Mouse (Mus musculus): Measurements from ENCODE around the gene Elmo1.
"Not testable (repeated sequence)": the region's sequence is repeated elsewhere in the genome, so short reads cannot be mapped to it uniquely, and the experiment has no call there.

Elmo1 gene

DNA sequence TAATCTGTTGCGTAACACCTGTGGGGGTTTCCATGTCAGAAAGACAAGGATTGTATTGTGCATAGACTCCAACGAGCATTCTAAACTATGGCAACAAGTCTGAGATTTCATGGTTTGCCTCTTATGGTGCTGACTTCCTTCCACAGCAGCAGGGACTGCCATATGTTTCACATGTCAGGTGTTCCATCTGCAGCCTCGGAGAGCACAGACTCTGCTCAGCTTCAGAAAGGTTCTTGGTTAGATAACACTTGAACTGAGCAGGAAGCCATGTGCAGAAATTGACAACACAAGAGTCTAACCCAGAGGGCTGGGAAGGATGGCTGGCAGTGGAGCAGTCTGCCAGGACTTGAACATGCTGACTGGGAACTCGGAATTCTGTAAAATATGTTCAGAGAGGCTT, 500.6 kb downstream of the Elmo1 start:
- in situ Hi-C loops (cut with MboI, MseI) = no loop called here

DNA sequence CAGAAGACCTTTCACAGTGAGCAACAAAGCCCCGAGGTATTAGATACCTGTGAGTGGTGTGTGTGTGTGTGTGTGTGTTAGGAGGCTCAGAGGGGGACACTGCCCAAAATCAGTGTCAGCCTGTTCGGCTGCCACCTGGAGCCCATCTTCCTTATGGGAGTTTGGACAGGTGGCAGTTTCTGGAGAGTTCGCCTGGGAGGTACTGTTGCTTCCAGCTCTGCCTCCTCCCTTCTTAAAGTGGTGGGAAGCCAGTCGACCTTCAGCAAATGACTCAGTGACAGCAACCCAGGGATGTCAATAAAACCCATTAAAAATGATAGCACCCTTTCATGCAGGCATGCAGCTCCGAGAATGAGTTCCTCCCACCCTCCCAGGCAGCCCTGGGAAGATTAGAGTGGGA, 506.9 kb downstream of the Elmo1 start:
- in situ Hi-C loops (cut with MboI, MseI) = no loop called here

DNA sequence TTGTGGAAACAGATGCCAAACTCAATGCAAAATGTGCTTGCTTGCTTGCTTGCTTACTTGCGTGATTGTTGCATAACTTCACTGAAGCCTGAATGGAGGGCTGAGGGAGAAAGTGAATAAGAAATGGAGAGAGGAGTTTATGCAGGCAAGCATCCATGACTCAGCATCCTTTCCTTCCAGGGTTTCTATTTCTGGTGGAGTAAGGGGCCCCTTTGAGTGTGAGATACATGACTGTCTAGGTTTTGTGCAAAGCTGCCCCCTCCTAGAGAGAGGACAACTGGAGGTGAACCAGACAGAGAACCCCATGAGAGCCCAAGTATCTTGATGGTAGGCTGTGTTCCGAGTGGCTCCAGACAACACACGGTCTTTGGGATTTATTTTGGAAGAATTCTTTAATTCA, 508.2 kb downstream of the Elmo1 start:
- in situ Hi-C loops (cut with MboI, MseI) = no loop called here

GRCm38 (mm10) chr13:20600246-20600645, 509.9 kb downstream of the Elmo1 start:
- in situ Hi-C loops (cut with MboI, MseI) = no loop called here

DNA sequence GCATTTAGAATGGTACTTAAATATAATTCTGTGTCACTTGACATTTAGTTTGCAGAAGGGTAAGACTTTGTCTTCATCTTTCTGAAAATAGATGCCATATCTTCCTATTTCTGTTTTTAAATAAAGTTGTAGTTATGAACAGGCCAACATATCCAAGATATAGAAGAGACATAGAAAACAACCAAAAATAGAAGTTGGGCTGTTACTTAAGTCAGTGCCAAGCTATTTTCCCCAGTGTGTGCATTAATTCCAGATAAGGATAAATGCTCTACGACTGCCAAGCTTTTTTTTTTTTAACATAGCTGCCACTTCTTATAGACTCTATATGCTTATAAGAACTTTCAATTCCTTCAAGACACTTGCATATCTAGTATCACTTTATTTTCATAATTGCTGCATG, 511.0 kb downstream of the Elmo1 start:
- in situ Hi-C loops (cut with MboI, MseI) = no loop called here

DNA sequence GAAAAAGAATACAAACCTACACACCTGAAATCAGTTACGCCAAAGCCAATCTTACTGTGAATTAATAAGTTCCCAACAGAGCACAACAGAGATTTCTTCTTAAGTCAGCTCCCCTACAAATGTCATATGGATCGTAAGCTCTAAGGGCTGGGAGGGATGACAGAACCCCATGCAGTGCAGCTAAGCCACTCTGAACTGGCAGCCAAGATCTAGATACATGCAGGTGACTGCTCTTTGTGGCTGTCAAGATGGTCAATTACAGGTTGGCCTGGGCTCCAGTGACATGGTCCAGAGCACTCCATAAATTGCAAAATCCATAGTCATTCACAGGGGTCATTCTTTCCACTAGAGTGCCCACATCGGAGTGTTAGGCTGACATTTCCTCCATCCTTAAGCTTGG, 516.5 kb downstream of the Elmo1 start:
- in situ Hi-C loops (cut with MboI, MseI) = no loop called here

DNA sequence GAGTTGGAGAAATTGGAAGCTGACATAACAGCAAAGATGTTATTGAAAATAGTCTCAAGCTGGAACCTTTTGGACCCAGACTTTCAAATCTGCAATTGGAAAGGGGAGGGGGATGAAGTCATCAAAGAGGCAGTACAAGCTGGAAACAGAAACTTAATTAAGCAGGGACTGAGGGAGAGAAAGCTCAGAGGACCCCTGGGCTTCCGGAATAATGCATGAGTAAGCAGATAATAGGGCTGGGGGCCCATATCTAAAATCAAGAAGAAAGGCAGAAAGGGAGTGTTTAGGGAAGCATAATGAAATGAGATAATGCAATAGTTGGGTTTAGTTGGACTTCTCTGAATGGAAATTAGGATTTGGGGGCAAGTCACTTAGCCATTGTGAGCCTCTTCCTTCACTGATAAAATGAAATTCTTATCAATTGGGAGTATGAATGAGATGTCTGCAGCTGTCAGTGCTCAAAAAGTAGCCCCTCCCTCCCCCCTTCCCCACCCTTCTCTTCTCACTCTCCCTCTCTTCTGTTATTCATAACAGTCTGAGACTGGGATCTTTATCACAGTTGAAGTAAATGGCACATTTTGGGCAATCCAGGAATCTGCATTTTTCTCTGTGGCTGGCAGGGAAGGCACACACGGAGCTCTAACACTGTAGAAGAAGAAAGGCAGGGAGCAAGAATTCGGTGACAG, 518.8 kb downstream of the Elmo1 start:
- in situ Hi-C loops (cut with MboI, MseI) = no loop called here

GRCm38 (mm10) chr13:20615596-20616469, 525.4 kb downstream of the Elmo1 start:
- in situ Hi-C loops (cut with MboI, MseI) = no loop called here

DNA sequence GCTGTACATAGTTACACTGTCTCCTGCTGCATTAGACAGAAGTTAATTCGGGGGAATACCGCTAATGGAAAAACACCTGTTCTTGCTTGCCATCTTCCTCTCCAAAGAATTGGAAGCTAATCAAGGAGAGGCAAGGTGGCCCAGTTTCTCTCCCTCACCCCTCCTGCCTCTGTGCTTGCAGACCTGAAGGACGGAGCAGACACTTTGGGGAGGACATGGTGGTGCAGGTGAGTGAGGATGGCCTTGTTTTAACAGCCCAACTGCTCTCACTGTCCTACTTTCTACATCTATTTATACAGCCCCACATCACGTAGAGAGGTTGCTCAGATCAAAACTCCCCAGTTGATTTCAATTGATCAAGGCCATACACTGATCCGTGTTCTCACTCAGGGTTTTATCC, 529.5 kb downstream of the Elmo1 start:
- in situ Hi-C loops (cut with MboI, MseI) = no loop called here

GRCm38 (mm10) chr13:20623071-20623850, 532.9 kb downstream of the Elmo1 start:
- in situ Hi-C loops (cut with MboI, MseI) = no loop called here

DNA sequence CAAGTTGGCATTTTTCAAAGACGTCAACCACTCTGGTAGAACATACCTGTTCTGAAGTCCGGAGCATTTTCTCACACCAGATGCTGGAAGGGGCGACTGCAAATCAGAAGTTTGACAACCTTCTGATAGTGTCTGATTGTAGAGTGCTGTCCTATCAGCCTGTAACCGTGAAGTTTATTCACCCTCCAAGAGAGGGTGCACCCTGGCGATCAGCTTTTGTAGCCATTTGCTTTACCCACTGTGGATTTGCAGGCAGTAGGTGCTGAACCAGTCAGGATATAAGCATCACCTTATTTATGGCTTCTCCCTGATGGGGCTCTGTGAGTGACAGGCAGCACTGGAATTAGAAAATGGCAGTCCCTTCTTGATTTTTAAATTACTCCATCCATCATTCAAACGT, 537.4 kb downstream of the Elmo1 start:
- in situ Hi-C loops (cut with MboI, MseI) = no loop called here

DNA sequence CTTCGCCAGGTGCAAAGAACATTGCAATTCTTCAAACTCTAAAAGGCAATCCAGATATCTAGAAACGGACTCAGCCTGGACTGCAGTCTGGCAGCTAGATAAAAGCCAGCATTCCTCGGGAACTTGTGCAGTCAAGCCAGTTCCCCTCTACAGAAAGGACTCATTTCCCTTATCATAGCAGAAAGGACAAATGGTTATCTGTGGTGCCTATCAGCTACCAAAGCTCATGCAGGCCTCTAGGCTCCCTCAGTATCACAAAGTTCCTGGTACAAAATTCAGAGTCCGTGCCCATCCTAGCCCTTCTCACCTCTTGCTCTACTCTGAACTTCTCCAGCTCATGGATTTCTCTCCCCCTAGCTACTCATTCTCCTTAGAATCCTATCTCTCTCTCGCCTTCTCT, 542.1 kb downstream of the Elmo1 start:
- in situ Hi-C loops (cut with MboI, MseI) = no loop called here

DNA sequence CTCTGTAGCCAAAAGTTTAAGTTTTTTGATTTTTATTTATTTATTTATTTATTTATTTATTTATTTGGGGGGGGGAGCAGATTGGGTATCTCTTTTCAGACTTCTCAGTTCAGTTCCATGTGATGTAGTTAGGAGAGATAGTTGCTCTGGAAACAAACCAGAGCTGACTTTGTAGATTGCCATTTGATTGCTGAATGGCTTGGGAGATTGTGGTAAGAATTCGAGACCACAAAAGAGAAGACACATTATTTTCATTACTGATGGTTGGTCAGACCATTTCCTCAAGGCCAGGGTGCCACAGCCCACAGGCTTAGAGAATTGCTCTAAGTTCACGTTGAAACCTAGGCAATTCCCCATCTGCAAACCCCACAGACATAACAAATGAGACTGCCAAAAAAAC, 544.3 kb downstream of the Elmo1 start:
- in situ Hi-C loops (cut with MboI, MseI) = not testable (repeated sequence)

- in situ Hi-C loops (cut with MboI, MseI) = no loop called here
These were observed 545.2 kb downstream of the Elmo1 start for GRCm38 (mm10) chr13:20635646-20636045.

All from T-helper 2 cell (primary cell).